Mouse (Mus musculus): Measurements from ENCODE around the gene Tbx15. TPM values are rescaled to one million over a fixed set of nuclear protein-coding genes. Genes with fewer than 3 reads are reported as not detected.
A peak's percentile ranks its signal among the peaks of the same experiment; 100 is the strongest.
"Not testable (repeated sequence)": the region's sequence is repeated elsewhere in the genome, so short reads cannot be mapped to it uniquely, and the experiment has no call there.

Tbx15 gene
- total RNA-seq, 2 experiments from 2014 or later: 0.80 to 0.91 TPM

- DNase-seq (ENCODE audit: low spot score in 2 of 2): no peak
These were observed 23.3 kb downstream of the Tbx15 start for GRCm38 (mm10) chr3:99263471-99263903.

GRCm38 (mm10) chr3:99264695-99265094 is 24.5 kb downstream of the Tbx15 start:
- no peak for DNase-seq (ENCODE audit: low spot score in 2 of 2)

GRCm38 (mm10) chr3:99266752-99267303 is 26.6 kb downstream of the Tbx15 start:
- DNase-seq (ENCODE audit: low spot score in 2 of 2): no peak

GRCm38 (mm10) chr3:99277973-99278580 is 37.9 kb downstream of the Tbx15 start:
- no peak for DNase-seq (ENCODE audit: low spot score in 2 of 2)

- DNase-seq (ENCODE audit: low spot score in 2 of 2): no peak
These were observed 39.5 kb downstream of the Tbx15 start for GRCm38 (mm10) chr3:99279718-99280117.

GRCm38 (mm10) chr3:99281453-99281852 is 41.3 kb downstream of the Tbx15 start:
- DNase-seq (ENCODE audit: low spot score in 2 of 2): no peak

- DNase-seq (ENCODE audit: low spot score in 2 of 2): no peak
These were observed 48.1 kb downstream of the Tbx15 start for GRCm38 (mm10) chr3:99288302-99288701.

- DNase-seq (ENCODE audit: low spot score in 2 of 2): no peak
These were observed 50.0 kb downstream of the Tbx15 start for GRCm38 (mm10) chr3:99290064-99290702.

- no peak for DNase-seq (ENCODE audit: low spot score in 2 of 2)
These were observed 50.7 kb downstream of the Tbx15 start for GRCm38 (mm10) chr3:99290878-99291277.

- DNase-seq (ENCODE audit: low spot score in 2 of 2): no peak
These were observed 51.2 kb downstream of the Tbx15 start for GRCm38 (mm10) chr3:99291386-99291785.

GRCm38 (mm10) chr3:99292531-99292931 is 52.4 kb downstream of the Tbx15 start:
- DNase-seq (ENCODE audit: low spot score in 2 of 2): peak; percentile 4 to 12

GRCm38 (mm10) chr3:99294209-99294608 is 54.0 kb downstream of the Tbx15 start:
- not testable (repeated sequence) for DNase-seq (ENCODE audit: low spot score in 2 of 2)

GRCm38 (mm10) chr3:99295301-99295700 is 55.1 kb downstream of the Tbx15 start:
- no peak for DNase-seq (ENCODE audit: low spot score in 2 of 2)

GRCm38 (mm10) chr3:99296186-99296585 is 56.0 kb downstream of the Tbx15 start:
- no peak for DNase-seq (ENCODE audit: low spot score in 2 of 2)

- DNase-seq (ENCODE audit: low spot score in 2 of 2): no peak
These were observed 60.7 kb downstream of the Tbx15 start for GRCm38 (mm10) chr3:99300846-99301245.

- no peak for DNase-seq (ENCODE audit: low spot score in 2 of 2)
These were observed 70.7 kb downstream of the Tbx15 start for GRCm38 (mm10) chr3:99310877-99311276.

GRCm38 (mm10) chr3:99311943-99312635 is 71.9 kb downstream of the Tbx15 start:
- DNase-seq (ENCODE audit: low spot score in 2 of 2): no peak

- no peak for DNase-seq (ENCODE audit: low spot score in 2 of 2)
These were observed 82.2 kb downstream of the Tbx15 start for GRCm38 (mm10) chr3:99322345-99322744.

GRCm38 (mm10) chr3:99329316-99329715 is 89.1 kb downstream of the Tbx15 start:
- no peak for DNase-seq (ENCODE audit: low spot score in 2 of 2)

GRCm38 (mm10) chr3:99331086-99331485 is 90.9 kb downstream of the Tbx15 start:
- no peak for DNase-seq (ENCODE audit: low spot score in 2 of 2)

GRCm38 (mm10) chr3:99336866-99337265 is 96.7 kb downstream of the Tbx15 start:
- DNase-seq (ENCODE audit: low spot score in 2 of 2): no peak

GRCm38 (mm10) chr3:99338756-99339155 is 98.6 kb downstream of the Tbx15 start:
- DNase-seq (ENCODE audit: low spot score in 2 of 2): no peak
